Mouse (Mus musculus) lung, embryonic 16.5 days (tissue): ENCODE data around the gene Cd63. TPM values are rescaled to one million over a fixed set of nuclear protein-coding genes. Genes with fewer than 3 reads are reported as not detected.

Experiments
- ATAC-seq: fragments of 200-750 bp; cut with Nextera tagmentation; 2 replicates; pipeline ENCODE4 v1.8.0; 2017; ENCODE audit warnings: low read depth, mild to moderate bottlenecking, moderate library complexity
- H3K27ac ChIP-seq: fragments of 300-500 bp; sonication (generic); 2 replicates; pipeline ENCODE4 v1.5.1; 2014; ENCODE audit warnings: mild to moderate bottlenecking, control low read depth, low read length
- H3K27me3 ChIP-seq: fragments of 300-500 bp; sonication (generic); 2 replicates; pipeline ENCODE4 v1.6.1; 2014; ENCODE audit warnings: low read depth, low read length, mixed read lengths; ENCODE audit not compliant: control insufficient read depth, insufficient read depth
- H3K36me3 ChIP-seq: fragments of 300-500 bp; sonication (generic); 2 replicates; pipeline ENCODE4 v1.6.1; 2014; ENCODE audit warnings: low read length; ENCODE audit not compliant: control insufficient read depth, insufficient read depth
- H3K4me1 ChIP-seq: fragments of 300-500 bp; sonication (generic); replicated peaks from 2 replicates; pipeline ENCODE4 v1.6.1; 2014; ENCODE audit warnings: low read length, mixed read lengths; ENCODE audit not compliant: control insufficient read depth, insufficient read depth
- H3K4me2 ChIP-seq: fragments of 300-500 bp; sonication (generic); 2 replicates; pipeline ENCODE4 v1.6.1; 2014; ENCODE audit warnings: low read depth, low read length, control low read depth
- H3K4me3 ChIP-seq: fragments of 300-500 bp; sonication (generic); 2 replicates; pipeline ENCODE4 v1.5.1; 2014; ENCODE audit warnings: mild to moderate bottlenecking, low read length, control low read depth
- H3K9ac ChIP-seq: fragments of 300-500 bp; sonication (generic); 2 replicates; pipeline ENCODE4 v1.6.1; 2014; ENCODE audit warnings: low read length, control low read depth
- H3K9me3 ChIP-seq: fragments of 300-500 bp; sonication (generic); 2 replicates; pipeline ENCODE4 v1.6.1; 2016; ENCODE audit warnings: low read length; ENCODE audit not compliant: control insufficient read depth
- WGBS: fragments of 180-500 bp; shearing (Covaris S2); extraction: QIAGEN DNeasy Blood & Tissue Kit; methylation state at CpG from one replicate; pipeline ENCODE4 v1.1.7; 2014; 5-methylcytosine and 5-hydroxymethylcytosine counted together
- polyA plus RNA-seq: library from polyadenylated mRNA; unstranded; fragments of >200 nt; fragmentation: Nextera tagmentation; extraction: Ambion mirVana; gene quantifications from 2 replicates; pipeline ENCODE4 v1.2.1, GENCODE M21; 2015

Cd63 gene
- polyA plus RNA-seq, 1 experiment from 2014 or later: 568 TPM

DNA sequence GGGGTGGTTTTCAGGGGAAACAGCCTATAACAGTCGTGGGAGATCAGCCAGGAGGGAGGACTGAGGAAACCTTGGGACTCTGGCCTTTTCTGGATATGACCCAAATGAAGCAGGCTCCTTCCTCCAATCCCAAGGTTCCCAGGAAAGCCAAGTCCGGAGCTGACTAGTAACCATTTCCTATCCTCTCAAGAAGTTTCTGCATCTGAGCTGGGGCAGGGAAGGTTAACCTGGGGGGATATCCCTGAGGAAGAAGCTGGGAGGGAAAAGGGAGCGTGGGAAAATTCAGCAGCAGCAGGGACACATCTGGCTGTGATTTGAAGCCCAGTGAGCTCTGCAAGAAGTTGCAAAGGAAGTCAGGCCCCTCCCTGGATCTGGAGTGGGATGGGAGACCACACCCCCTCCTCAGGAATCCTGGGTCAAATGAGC lies 20.0 kb downstream of the Cd63 start:
- Histone ChIP-seq H3K4me3 (no peak overlapping the region), H3K27me3 (no peaks in the 10 kb centered on the region), H3K9ac (peak overlapping the region; percentile 32; the same call in 1 of the 2 replicates), H3K4me2 (0 out of 2 replicates have a peak overlapping the region, but pooled peaks have one; percentile 6), H3K27ac (peak overlapping the region; percentile 1; the same call in 1 of the 2 replicates), H3K4me1 (peaks cover 27% of the 10 kb centered on the region), H3K9me3 (no peaks in the 10 kb centered on the region), H3K36me3 (0 out of 2 replicates have a peak, but pooled peaks cover 2% of the 10 kb centered on the region)
- no peak for ATAC-seq
- 52% methylated on average over 3 of the region's 3 CpGs for WGBS

DNA sequence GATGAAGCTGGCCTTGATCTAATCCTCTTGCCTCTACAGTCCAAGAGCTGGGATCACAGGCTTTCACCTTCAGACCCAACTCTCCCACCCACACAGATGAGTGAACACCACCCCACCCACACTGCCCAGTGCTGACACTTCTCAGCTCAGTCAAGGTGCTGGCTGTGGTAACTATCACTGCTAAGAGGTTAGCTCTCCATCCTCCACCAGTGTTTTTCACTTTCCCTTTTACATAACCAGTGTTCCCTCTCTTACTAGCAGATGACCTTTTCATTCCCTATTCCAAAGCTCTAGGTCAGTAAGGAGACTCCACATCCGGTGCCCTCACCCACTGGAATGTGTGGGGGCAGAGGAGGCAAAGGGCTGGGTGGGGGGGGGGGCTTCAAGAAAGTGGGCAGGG lies 20.5 kb downstream of the Cd63 start:
- no peaks in the 10 kb centered on the region for H3K9me3 ChIP-seq
- ATAC-seq: no peak
- no peak overlapping the region for H3K4me3 ChIP-seq
- no peaks in the 10 kb centered on the region for H3K27me3 ChIP-seq
- H3K4me1 ChIP-seq: peaks cover 27% of the 10 kb centered on the region
- H3K4me2 ChIP-seq: no peak overlapping the region
- H3K27ac ChIP-seq: peak overlapping the region; percentile 54; the same call in 1 of the 2 replicates
- 47% methylated on average over 1 of the region's 1 CpGs for WGBS
- no peak overlapping the region for H3K9ac ChIP-seq
- H3K36me3 ChIP-seq: 0 out of 2 replicates have a peak, but pooled peaks cover 2% of the 10 kb centered on the region

DNA sequence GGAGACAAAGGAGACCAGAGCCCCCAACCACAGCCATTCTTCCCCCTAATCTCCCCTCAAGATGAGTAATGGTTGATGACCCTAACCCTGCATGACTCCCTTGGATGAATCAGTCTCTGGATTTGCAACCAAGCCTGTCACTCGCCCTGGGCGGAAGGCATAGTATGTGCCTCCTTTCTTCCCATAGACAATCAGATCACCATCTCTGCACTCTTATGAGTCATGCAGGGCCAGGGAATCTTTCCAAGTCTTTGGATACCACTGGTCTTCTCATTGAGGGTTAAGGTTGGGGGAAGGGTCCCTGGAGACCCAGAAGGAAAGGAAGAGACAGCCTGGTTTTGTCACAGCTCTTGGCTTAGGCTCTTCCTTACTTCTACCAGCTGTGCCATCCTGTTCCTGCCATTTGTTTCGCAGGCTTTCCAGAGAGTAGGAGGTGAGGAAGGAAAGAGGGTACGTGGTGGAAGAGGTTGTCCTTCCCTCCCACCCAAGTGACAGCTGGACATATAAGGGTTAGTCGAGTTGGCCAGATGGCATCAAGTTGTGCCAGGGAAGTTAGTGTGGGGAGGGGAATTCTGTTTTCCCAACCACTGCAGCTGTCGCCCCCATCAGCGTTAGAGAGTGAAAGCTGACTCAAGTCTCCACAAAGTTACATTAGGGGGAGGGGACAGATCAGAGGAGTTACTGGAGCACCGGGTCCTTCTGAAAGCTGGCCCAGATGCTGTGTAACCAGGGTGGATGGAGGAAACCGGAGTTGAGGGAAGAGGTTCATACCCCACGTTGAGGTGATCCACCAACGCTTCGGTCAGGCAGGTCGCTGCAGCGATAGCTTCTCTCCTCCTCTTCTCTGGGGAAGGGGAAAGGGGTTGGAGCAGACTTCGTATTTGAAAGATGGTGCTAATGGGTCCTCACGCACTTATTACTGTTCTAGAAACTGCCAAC lies 21.4 kb downstream of the Cd63 start:
- 0 out of 2 replicates have a peak, but pooled peaks cover 2% of the 10 kb centered on the region for H3K36me3 ChIP-seq
- peak overlapping the region; percentile 98 for H3K27ac ChIP-seq
- no peak for ATAC-seq
- peaks cover 27% of the 10 kb centered on the region for H3K4me1 ChIP-seq
- 62% methylated on average over 16 of the region's 16 CpGs for WGBS
- no peaks in the 10 kb centered on the region for H3K27me3 ChIP-seq
- peak overlapping the region; percentile 94 for H3K4me2 ChIP-seq
- peak overlapping the region; percentile 83 for H3K9ac ChIP-seq
- peak overlapping the region; percentile 83 for H3K4me3 ChIP-seq
- H3K9me3 ChIP-seq: no peaks in the 10 kb centered on the region

DNA sequence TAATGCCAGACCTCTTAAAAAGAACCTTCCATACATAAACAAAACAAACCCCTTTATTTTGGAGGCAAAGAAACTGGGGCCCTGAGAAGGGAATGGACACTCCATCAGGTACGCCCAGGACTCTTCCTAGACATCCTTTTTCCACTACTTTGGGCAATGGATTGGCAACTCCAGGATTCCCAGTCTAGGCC lies 21.9 kb downstream of the Cd63 start, which contains the start of gene Rdh5:
Rdh5 (minus strand) TSS at position 67 of the 191 bp plus-strand sequence.
- WGBS: 17% methylated on average over 1 of the region's 1 CpGs
- H3K4me1 ChIP-seq: peaks cover 27% of the 10 kb centered on the region

DNA sequence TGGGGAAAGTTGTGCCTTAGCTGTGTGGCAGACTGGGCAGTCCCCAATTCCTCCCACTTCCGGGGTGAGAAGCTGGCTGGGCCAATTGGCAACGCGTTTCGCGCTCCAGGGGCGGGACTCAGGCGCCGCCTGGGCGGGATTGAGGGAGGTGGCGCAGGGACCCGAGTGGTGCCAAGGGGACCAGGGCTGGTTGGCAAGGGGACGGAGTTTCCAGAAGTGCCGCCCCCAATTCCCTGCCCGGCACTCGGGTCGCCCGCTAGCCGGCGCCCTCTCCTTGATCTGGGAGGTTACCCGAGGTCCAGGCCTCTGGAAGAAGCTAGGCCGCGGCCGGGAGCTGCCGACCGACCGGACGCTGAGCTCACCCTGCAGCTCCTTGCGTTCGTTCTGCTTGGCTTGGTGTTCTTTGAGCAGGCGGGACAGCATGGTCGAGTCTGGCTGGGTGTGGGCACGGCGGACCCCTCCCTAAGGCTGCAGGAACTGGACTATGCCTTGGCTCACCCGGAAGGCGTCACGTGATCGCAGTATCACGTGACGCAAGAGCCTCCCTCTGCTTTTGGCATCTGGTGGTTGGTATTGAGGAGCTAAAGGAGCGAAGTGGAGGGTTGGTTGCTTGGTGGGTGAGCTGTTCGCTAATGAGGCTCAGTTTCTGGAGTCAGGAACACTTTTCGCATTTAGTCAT lies 22.4 kb downstream of the Cd63 start:
- Histone ChIP-seq H3K27me3 (no peaks in the 10 kb centered on the region), H3K4me2 (peak overlapping the region; percentile 94), H3K4me3 (peak overlapping the region; percentile 83), H3K9me3 (no peaks in the 10 kb centered on the region), H3K36me3 (no peaks in the 10 kb centered on the region), H3K9ac (peak overlapping the region; percentile 83), H3K27ac (peak overlapping the region; percentile 98), H3K4me1 (peaks cover 27% of the 10 kb centered on the region)
- WGBS: under 1% methylated on average over 42 of the region's 42 CpGs
- peak; percentile 96 for ATAC-seq

More for the DNA sequence above, 21.9 kb downstream of the Cd63 start, which contains the start of gene Rdh5:
- Histone ChIP-seq H3K36me3 (no peaks in the 10 kb centered on the region), H3K9me3 (no peaks in the 10 kb centered on the region), H3K27ac (peak within 1 kb of the TSS; percentile 98), H3K27me3 (no peaks in the 10 kb centered on the region), H3K4me2 (peak within 1 kb of the TSS; percentile 94), H3K9ac (peak within 1 kb of the TSS; percentile 83), H3K4me3 (peak within 1 kb of the TSS; percentile 83)
- no peak for ATAC-seq

DNA sequence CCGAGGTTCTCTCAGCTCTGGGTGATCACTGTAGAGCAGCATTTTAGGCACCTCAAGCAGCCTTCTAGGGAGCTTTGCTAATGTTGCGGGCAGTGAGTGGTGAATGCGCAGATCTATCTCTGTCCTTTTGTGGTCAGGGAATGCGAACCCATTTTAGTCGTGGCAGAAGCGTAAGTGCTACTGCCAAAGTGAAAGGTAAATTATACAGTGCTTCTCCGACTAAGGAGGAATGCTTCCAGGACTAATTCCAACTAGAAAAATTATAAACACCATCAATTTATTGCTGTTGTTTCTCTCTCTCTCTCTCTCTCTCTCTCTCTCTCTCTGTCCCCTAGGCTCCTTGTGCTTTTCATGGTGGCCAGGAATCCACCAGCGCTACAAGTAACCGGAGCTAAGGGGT lies 23.1 kb downstream of the Cd63 start, which contains the start of gene Bloc1s1:
Bloc1s1 (minus strand) TSS at position 101 of the 400 bp plus-strand sequence.
- WGBS: 57% methylated on average over 9 of the region's 9 CpGs
- Histone ChIP-seq H3K4me2 (peak within 1 kb of the TSS; percentile 94), H3K36me3 (no peaks in the 10 kb centered on the region), H3K27ac (peak within 1 kb of the TSS; percentile 98), H3K9me3 (no peaks in the 10 kb centered on the region), H3K27me3 (no peaks in the 10 kb centered on the region), H3K9ac (peak within 1 kb of the TSS; percentile 83), H3K4me3 (peak within 1 kb of the TSS; percentile 83), H3K4me1 (peaks cover 27% of the 10 kb centered on the region)
- no peak for ATAC-seq

DNA sequence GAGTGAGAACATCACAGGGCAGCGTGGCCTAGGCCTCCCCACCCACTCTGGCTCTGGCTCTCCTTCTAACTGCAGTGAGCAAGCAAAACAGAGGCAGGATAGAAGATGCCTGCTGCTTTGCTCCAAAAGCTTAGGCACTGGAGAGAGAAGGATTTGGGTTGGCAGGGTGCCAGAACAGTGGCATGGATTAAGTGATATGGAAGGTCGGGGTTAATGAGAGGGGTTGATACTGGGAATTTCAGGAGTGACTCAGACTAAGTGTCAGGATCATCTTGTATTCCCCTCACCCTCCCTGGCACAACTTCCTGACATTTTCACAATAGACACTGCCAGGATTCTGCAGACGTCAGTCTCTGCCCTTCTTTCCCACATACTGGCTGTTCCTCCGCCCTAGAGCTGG lies 27.6 kb downstream of the Cd63 start:
- no peaks in the 10 kb centered on the region for H3K9me3 ChIP-seq
- H3K36me3 ChIP-seq: no peaks in the 10 kb centered on the region
- no peak overlapping the region for H3K4me2 ChIP-seq
- H3K27ac ChIP-seq: no peak overlapping the region
- H3K4me1 ChIP-seq: peaks cover 13% of the 10 kb centered on the region
- 35% methylated on average over 4 of the region's 4 CpGs for WGBS
- H3K4me3 ChIP-seq: no peak overlapping the region
- H3K27me3 ChIP-seq: peaks cover 11% of the 10 kb centered on the region
- no peak overlapping the region for H3K9ac ChIP-seq
- no peak for ATAC-seq

DNA sequence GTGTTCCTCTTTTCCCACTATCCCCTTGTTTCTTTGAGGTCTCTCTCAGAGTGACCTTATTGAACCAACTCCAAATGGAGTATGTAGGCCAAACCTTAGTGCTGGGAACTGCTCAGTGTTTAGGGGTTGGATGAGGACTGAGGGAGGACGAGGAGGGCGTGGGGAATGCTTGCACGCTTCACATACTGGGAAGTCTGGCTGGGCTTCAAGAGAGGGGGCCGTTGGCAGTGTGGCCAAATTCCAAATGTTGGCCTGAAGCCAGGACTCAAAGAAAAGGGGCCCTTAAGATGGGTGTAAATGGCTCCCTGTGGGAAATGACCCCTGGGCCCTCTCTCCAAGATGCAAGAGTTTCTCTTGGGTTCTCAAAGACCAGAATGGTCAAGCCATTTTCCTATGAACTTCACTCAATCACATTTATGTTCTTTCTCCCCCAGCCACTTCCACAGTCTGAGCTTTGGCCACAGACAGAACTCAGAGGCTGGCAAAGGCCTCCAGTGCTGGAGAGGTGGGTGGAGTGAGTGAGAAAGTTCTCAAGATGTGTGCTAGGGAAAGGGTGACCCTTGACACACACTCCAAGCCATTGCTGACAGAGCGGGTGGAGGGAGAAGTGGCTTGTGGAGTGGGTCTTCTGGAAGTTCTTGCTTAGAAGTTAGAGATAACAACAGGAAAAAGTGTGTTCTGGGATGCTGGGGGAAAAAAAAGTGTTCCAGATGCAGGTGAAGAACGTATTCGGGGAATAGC lies 29.0 kb downstream of the Cd63 start:
- ATAC-seq: peak; percentile 86
- 28% methylated on average over 7 of the region's 7 CpGs for WGBS
- peak overlapping the region; percentile 31 for H3K27ac ChIP-seq
- no peaks in the 10 kb centered on the region for H3K9me3 ChIP-seq
- H3K27me3 ChIP-seq: peaks cover 25% of the 10 kb centered on the region
- H3K4me2 ChIP-seq: no peak overlapping the region
- H3K4me3 ChIP-seq: no peak overlapping the region
- peaks cover 13% of the 10 kb centered on the region for H3K4me1 ChIP-seq
- H3K9ac ChIP-seq: no peak overlapping the region
- H3K36me3 ChIP-seq: no peaks in the 10 kb centered on the region
